Mouse (Mus musculus): ENCODE data around the gene Ctsz.

DNA sequence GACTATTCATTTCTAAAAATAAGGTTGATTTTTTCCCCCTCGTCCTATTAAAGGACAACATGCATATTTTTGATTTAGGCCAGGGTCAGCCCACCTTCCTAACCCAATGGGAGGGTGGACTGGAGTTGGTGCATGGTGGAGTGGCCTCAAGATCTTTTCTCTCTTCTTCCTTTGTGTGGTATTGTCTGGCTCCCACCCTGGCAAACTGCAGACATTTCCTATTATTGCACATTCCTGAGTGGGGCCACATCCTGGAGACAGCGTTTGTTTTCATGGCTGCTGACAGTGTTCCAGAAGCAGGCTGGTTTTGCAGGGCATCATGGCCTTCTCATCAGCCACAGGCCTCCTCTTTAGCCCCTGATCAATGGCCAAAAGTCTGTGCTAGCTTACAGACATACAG, 4.2 kb upstream of the Ctsz start:
- TF ChIP-seq MAX (IDR thresholded peaks at IDR 0.05; ENCODE audit: low read depth) (no peak), POLR2AphosphoS2 (IDR thresholded peaks at IDR 0.05; ENCODE audit: insufficient read length, low read depth) (no peak), POLR2A (IDR thresholded peaks at IDR 0.05; ENCODE audit: insufficient read length, low read depth) (no peak), USF1 (IDR thresholded peaks at IDR 0.05; ENCODE audit: low read depth) (no peak), TCF12 (IDR thresholded peaks at IDR 0.05; ENCODE audit: insufficient read depth, poor library complexity, severe bottlenecking) (no peak), CEBPB (IDR thresholded peaks at IDR 0.05; ENCODE audit: insufficient read depth, poor library complexity, severe bottlenecking) (no peak), MYOD1 (IDR thresholded peaks at IDR 0.05; ENCODE audit: control insufficient read depth in 1 of 3, insufficient read length in 2 of 3, low read depth in 2 of 3) (no peak), SRF (IDR thresholded peaks at IDR 0.05; ENCODE audit: control insufficient read depth, insufficient read length, low read depth) (no peak), MYOG (IDR thresholded peaks at IDR 0.05; ENCODE audit: control insufficient read depth in 1 of 3, insufficient read depth in 1 of 3, insufficient read length in 2 of 3, low read depth in 2 of 3) (no peak)

Measured in myocyte (in vitro differentiated cells).